Mouse (Mus musculus) kidney, postnatal 0 days (tissue): Measurements from ENCODE around the gene Cbx6. TPM values are rescaled to one million over a fixed set of nuclear protein-coding genes. Genes with fewer than 3 reads are reported as not detected.
A peak's percentile ranks its signal among the peaks of the same experiment; 100 is the strongest.

Source experiments
- ATAC-seq: fragments of 200-750 bp; cut with Nextera tagmentation; replicated peaks from 2 replicates; pipeline ENCODE4 v1.8.0; 2017; ENCODE audit warnings: low read depth, moderate number of reproducible peaks, moderate TSS enrichment, moderate library complexity; ENCODE audit not compliant: low FRiP score
- DNase-seq: peaks from one replicate; pipeline ENCODE4 v3.0.0-alpha.2; 2016; ENCODE audit warnings: low spot score
- H3K27ac ChIP-seq: fragments of 300-500 bp; sonication (generic); 2 replicates; pipeline ENCODE4 v1.5.1; 2014; ENCODE audit warnings: mild to moderate bottlenecking
- H3K27me3 ChIP-seq: fragments of 300-500 bp; sonication (generic); 2 replicates; pipeline ENCODE4 v1.6.1; 2014; ENCODE audit warnings: low read length, mixed read lengths; ENCODE audit not compliant: insufficient read depth
- H3K36me3 ChIP-seq: fragments of 300-500 bp; sonication (generic); 2 replicates; pipeline ENCODE4 v1.6.1; 2014; ENCODE audit warnings: low read length, mixed read lengths; ENCODE audit not compliant: insufficient read depth
- H3K4me1 ChIP-seq: fragments of 300-500 bp; sonication (generic); replicated peaks from 2 replicates; pipeline ENCODE4 v1.6.1; 2014; ENCODE audit warnings: antibody characterized with exemption, low read length, mixed read lengths; ENCODE audit not compliant: insufficient read depth
- H3K4me2 ChIP-seq: fragments of 300-500 bp; sonication (generic); 2 replicates; pipeline ENCODE4 v1.6.1; 2014; ENCODE audit warnings: mild to moderate bottlenecking, low read length, moderate library complexity, mixed read lengths
- H3K4me3 ChIP-seq: fragments of 300-500 bp; sonication (generic); replicated peaks from 2 replicates; pipeline ENCODE4 v1.5.1; 2014; ENCODE audit warnings: low read depth, low read length
- H3K9ac ChIP-seq: fragments of 300-500 bp; sonication (generic); 2 replicates; pipeline ENCODE4 v1.6.1; 2014; ENCODE audit warnings: low read depth, low read length
- H3K9me3 ChIP-seq: fragments of 300-500 bp; sonication (generic); replicated peaks from 2 replicates; pipeline ENCODE4 v1.6.1; 2016; ENCODE audit warnings: low read length, inconsistent platforms, mixed read lengths
- CTCF ChIP-seq: IDR thresholded peaks from 2 replicates; pipeline ENCODE4 v1.5.1; 2016; ENCODE audit warnings: antibody characterized with exemption, low read depth, mild to moderate bottlenecking, moderate library complexity
- WGBS: fragments of 180-500 bp; shearing (Covaris S2); extraction: QIAGEN DNeasy Blood & Tissue Kit; methylation state at CpG from one replicate; pipeline ENCODE4 v1.1.7; 2014; 5-methylcytosine and 5-hydroxymethylcytosine counted together
- polyA plus RNA-seq: library from polyadenylated mRNA; unstranded; fragments of >200 nt; fragmentation: Nextera tagmentation; extraction: Ambion mirVana; gene quantifications from 2 replicates; pipeline ENCODE4 v1.2.1, GENCODE M21; 2015

The Cbx6 gene
- polyA plus RNA-seq, 1 experiment from 2014 or later, result 39.0 TPM

DNA sequence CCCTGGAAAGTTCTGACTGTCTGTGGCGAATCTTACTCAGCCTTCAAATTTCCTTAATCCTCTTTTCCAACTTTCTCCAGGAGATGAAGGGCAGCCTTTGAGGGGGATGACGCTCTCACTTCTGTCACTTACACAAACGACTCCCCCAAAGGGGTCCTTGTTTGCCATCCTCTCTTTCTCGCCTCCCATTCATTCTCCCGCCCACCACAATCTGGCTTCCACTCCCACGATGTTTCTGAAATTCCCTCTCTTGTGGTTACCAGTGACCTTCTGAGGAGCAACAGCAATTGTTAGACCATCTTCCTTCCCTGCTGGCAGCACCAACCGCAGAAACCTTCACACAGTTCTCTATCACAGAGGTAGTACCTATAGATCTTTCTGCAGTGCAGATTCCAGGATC lies 58.8 kb downstream of the Cbx6 start:
- no peak for ATAC-seq
- Histone ChIP-seq H3K4me2 (no peak overlapping the region), H3K4me1 (peaks cover 7% of the 10 kb centered on the region; the same call in 1 of the 2 replicates), H3K36me3 (no peaks in the 10 kb centered on the region), H3K27me3 (no peaks in the 10 kb centered on the region), H3K27ac (no peak overlapping the region), H3K4me3 (no peak overlapping the region), H3K9me3 (no peaks in the 10 kb centered on the region), H3K9ac (no peak overlapping the region)
- no peak for TF ChIP-seq CTCF
- WGBS, result 57% methylated on average over 7 of the region's 7 CpGs
- DNase-seq, result no peak

DNA sequence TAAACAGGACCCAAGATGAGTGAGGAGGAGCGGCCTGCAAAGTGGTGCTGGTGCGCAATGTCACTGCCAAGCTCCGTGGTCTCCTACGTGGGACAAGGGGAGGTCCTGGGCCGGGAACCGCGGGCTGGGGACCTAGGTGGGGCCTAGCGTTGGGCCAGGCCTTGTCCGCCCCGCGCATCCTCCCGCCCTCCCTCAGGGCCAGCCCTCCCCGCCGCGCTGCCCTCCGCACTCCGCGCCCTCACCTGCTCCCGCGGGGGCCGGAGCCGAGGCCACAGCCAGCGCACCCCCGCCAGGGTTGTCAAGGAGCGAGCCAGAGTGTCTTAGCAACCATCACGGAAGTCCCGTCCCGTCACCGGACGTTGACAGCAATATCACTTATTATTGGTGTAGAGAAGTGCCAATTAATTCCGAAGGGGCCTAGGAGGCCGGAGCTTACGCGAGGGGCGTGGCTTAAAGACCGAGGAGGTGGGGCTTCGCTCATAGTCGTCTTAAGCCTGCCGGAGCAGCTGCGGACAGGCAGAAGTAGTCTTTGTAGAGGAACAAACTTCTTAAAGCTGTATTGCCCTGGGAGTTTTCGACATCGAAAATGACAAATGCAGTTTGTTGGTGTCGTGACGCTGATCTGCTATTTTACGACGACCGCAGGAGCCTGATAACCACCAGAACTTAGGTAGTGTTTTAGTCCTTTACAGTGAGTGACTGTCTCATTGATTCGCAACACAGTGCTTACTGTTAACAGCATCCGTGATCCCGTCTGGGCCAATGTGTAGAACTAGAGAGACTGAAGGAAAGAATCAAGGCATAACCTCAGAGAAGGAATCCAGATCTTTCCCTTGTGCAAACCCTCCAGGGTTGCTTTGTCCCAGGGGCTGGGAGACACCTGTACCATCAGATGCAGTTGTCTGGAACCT lies 60.1 kb downstream of the Cbx6 start:
- DNase-seq (peak; percentile 99), ATAC-seq (peak; percentile 97)
- under 1% methylated on average over 47 of the region's 50 CpGs for whole genome bisulfite sequencing
- H3K27ac ChIP-seq, result peak overlapping the region; percentile 80
- peaks cover 7% of the 10 kb centered on the region; the same call in 1 of the 2 replicates for H3K4me1 ChIP-seq
- H3K4me2 ChIP-seq, result peak overlapping the region; percentile 78
- peak overlapping the region; percentile 91 for H3K4me3 ChIP-seq
- H3K9me3 ChIP-seq, result no peaks in the 10 kb centered on the region
- no peaks in the 10 kb centered on the region for H3K27me3 ChIP-seq
- peak overlapping the region; percentile 70 for H3K9ac ChIP-seq
- H3K36me3 ChIP-seq, result no peaks in the 10 kb centered on the region
- no peak for TF ChIP-seq CTCF

Other genes with a start within 250 kb of the Cbx6 start
- 1.7 and 1.9 TPM in 2 replicates for gene Dmc1, start 229.6 kb downstream of the Cbx6 start, polyA plus RNA-seq
- 0.66 and 1.3 TPM in 2 replicates for gene Fam227a, start 175.7 kb downstream of the Cbx6 start, polyA plus RNA-seq
- gene Cby1, start 175.5 kb downstream of the Cbx6 start, polyA plus RNA-seq, result 51.7 and 52.7 TPM in 2 replicates
- 264 TPM in 2 replicates for gene Tomm22, start 163.8 kb downstream of the Cbx6 start, polyA plus RNA-seq
- 18.8 and 19.0 TPM in 2 replicates for gene Josd1, start 146.8 kb downstream of the Cbx6 start, polyA plus RNA-seq
- 24.3 and 26.9 TPM in 2 replicates for gene Gtpbp1, start 143.8 kb downstream of the Cbx6 start, polyA plus RNA-seq
- 3.5 and 4.0 TPM in 2 replicates for gene Sun2, start 92.2 kb downstream of the Cbx6 start, polyA plus RNA-seq
- gene Dnal4, start 56.8 kb downstream of the Cbx6 start, polyA plus RNA-seq, result 59.3 and 61.8 TPM in 2 replicates
- 1.1 and 1.4 TPM in 2 replicates for gene Nptxr, start 29.9 kb downstream of the Cbx6 start, polyA plus RNA-seq
- 0.28 TPM in 1 of 2 replicates, not detected in the other for gene Npcd, start 451 bp downstream of the Cbx6 start, polyA plus RNA-seq
- 26.1 and 26.4 TPM in 2 replicates for gene Apobec3, start 57.0 kb upstream of the Cbx6 start, polyA plus RNA-seq
- 4.5 and 4.6 TPM in 2 replicates for gene Cbx7, start 136.4 kb upstream of the Cbx6 start, polyA plus RNA-seq
- 6.5 and 6.8 TPM in 2 replicates for gene Pdgfb, start 180.3 kb upstream of the Cbx6 start, polyA plus RNA-seq